Mouse (Mus musculus) kidney, adult 2 months (tissue): ENCODE measurements around the gene Spg7. TPM values are rescaled to one million over a fixed set of nuclear protein-coding genes. Genes with fewer than 3 reads are reported as not detected.
"Not testable (repeated sequence)": the region's sequence is repeated elsewhere in the genome, so short reads cannot be mapped to it uniquely, and the experiment has no call there.

ENCODE experiments used
- DNase-seq: peaks from one replicate; pipeline ENCODE4 v3.0.0; 2021
- H3K27ac ChIP-seq: fragments of 200-500 bp; 2 replicates; pipeline ENCODE4 v1.5.1; 2012; ENCODE audit warnings: low read depth, low read length, control low read depth, inconsistent platforms; ENCODE audit not compliant: insufficient read depth
- H3K27me3 ChIP-seq: fragments of 200-500 bp; replicated peaks from 2 replicates; pipeline ENCODE4 v1.6.1; 2012; ENCODE audit warnings: mild to moderate bottlenecking, moderate library complexity, low read length, inconsistent platforms; ENCODE audit not compliant: control insufficient read depth, insufficient read depth
- H3K36me3 ChIP-seq: fragments of 200-500 bp; 2 replicates; pipeline ENCODE4 v1.6.1; 2012; ENCODE audit warnings: mild to moderate bottlenecking, moderate library complexity, low read length, inconsistent platforms; ENCODE audit not compliant: control insufficient read depth, insufficient read depth
- H3K4me1 ChIP-seq: fragments of 200-500 bp; 2 replicates; pipeline ENCODE4 v1.6.1; 2011; ENCODE audit warnings: low read length; ENCODE audit not compliant: control insufficient read depth, insufficient read depth
- H3K4me3 ChIP-seq: fragments of 200-500 bp; 2 replicates; pipeline ENCODE4 v1.5.1; 2011; ENCODE audit warnings: mild to moderate bottlenecking, low read depth, low read length, control low read depth; ENCODE audit not compliant: insufficient read depth
- CTCF ChIP-seq: fragments of 200-500 bp; conservative IDR thresholded peaks from 2 replicates; pipeline ENCODE4 v1.5.1; 2011; ENCODE audit warnings: low read depth, mild to moderate bottlenecking, control low read depth, low read length, moderate library complexity, mixed read lengths; ENCODE audit not compliant: insufficient read depth, insufficient read length
- POLR2A ChIP-seq: fragments of 200-500 bp; IDR thresholded peaks from one replicate; pipeline ENCODE4 v1.6.1; 2011; ENCODE audit warnings: low read depth, low read length, control low read depth
- WGBS: fragments of 180-500 bp; shearing (Covaris S2); methylation state at CpG from one replicate; pipeline ENCODE4 v1.1.7; 2018; 5-methylcytosine and 5-hydroxymethylcytosine counted together
- polyA plus RNA-seq: library from polyadenylated mRNA; depleted of rRNA; stranded (reverse); fragments of >200 nt; gene quantifications from 2 replicates; pipeline ENCODE4 v1.2.3, GENCODE M21; 2012

Gene Spg7
- polyA plus RNA-seq, 1 experiment = 137 TPM

DNA sequence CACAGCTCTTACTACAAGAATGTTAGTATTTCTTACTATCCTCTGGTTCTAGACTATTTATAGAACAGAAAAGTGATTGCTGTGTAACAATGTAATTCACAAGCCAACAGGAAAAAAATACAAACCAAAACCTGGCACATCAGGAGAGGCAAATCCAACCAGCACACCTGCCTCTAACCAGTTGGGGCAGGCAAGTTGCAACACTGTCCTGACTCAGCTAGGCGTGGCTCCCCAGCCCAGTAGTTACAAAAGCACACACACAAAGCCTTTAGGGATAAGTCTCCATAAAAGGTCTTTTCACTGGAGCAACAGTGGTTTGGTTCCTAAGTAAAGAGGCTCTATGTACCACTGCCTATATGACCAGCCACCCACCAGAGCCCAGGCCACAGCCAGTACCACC lies 41.5 kb upstream of the Spg7 start:
- WGBS = 47% methylated on average over 1 of the region's 1 CpGs
- Histone ChIP-seq H3K36me3 (no peaks in the 10 kb centered on the region), H3K27ac (peak overlapping the region; percentile 66), H3K27me3 (no peaks in the 10 kb centered on the region), H3K4me3 (no peak overlapping the region), H3K4me1 (peaks cover 32% of the 10 kb centered on the region)
- DNase-seq = peak; percentile 45
- TF ChIP-seq CTCF (no peak), POLR2A (no peak)

DNA sequence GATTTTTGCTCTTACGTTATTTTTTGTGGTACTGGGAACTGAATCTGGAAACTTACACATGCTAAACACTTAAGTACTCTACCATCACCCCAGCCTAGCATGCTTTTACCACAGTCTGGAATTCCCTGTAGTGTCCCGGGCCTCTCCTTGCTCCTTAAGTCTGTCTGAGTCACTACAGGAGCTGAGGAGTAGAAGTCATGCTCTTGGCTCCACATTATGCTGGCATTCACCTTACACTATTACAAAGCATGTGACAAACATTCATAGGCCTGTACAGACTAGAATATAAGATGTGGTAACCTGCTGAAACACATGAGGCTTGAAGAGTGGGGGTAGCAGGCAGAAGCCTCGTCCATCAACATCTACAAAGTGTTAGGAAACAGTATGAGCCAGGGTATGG lies 40.0 kb upstream of the Spg7 start:
- Histone ChIP-seq H3K4me1 (peaks cover 31% of the 10 kb centered on the region), H3K27ac (no peak overlapping the region), H3K36me3 (no peaks in the 10 kb centered on the region), H3K27me3 (no peaks in the 10 kb centered on the region), H3K4me3 (no peak overlapping the region)
- no peak for TF ChIP-seq CTCF
- TF ChIP-seq POLR2A = no peak
- no peak for DNase-seq
- 56% methylated on average over 3 of the region's 3 CpGs for WGBS

DNA sequence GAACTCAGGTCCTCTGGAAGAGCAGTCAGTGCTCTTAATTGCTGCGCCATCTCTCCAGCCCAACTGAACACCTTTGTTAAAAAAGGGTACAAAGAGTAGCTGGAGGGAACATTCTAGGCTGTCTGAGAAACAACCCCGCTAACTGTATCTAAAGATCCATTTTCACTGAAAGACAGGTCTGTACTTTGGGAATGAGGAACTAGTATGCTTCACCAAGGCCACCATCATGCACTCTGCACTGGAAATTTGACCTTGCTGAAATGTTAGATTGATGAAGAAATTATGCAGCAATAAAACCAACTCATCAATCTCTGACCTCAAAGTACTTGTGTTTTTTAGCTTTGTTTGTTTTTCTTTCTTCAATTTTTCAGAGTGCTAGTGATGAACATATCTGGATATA lies 38.5 kb upstream of the Spg7 start:
- no peak for DNase-seq
- no peak for TF ChIP-seq CTCF
- no peak for TF ChIP-seq POLR2A
- H3K4me1 ChIP-seq = peaks cover 20% of the 10 kb centered on the region; the same call in 1 of the 2 replicates
- no peak overlapping the region for H3K4me3 ChIP-seq
- no peaks in the 10 kb centered on the region for H3K27me3 ChIP-seq
- 97% methylated on average over 2 of the region's 2 CpGs for WGBS
- no peaks in the 10 kb centered on the region for H3K36me3 ChIP-seq
- no peak overlapping the region for H3K27ac ChIP-seq

DNA sequence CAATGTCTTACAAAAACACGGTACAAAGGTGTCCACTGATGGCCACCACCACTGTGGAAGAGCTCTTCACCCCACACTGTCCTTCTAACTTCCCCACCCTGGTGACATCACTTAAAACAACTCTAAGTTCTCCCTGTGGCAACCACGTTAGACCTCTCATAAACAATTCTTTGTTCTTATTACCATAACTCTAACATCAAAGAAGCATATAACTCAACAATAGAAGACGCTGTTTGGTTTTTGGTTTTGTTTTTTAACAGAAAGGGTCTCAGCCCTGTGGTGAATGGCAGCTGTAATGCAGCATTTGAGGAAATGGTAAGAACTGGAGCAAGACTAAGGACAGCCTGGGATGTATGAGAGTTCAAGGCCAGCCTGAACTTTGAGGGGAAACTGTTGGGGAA lies 36.8 kb upstream of the Spg7 start:
- Histone ChIP-seq H3K27me3 (no peaks in the 10 kb centered on the region), H3K4me1 (peaks cover 17% of the 10 kb centered on the region; the same call in 1 of the 2 replicates), H3K4me3 (no peak overlapping the region), H3K36me3 (no peaks in the 10 kb centered on the region), H3K27ac (no peak overlapping the region)
- no peak for DNase-seq
- no peak for TF ChIP-seq POLR2A
- no peak for TF ChIP-seq CTCF
- WGBS = 66% methylated on average over 3 of the region's 3 CpGs

DNA sequence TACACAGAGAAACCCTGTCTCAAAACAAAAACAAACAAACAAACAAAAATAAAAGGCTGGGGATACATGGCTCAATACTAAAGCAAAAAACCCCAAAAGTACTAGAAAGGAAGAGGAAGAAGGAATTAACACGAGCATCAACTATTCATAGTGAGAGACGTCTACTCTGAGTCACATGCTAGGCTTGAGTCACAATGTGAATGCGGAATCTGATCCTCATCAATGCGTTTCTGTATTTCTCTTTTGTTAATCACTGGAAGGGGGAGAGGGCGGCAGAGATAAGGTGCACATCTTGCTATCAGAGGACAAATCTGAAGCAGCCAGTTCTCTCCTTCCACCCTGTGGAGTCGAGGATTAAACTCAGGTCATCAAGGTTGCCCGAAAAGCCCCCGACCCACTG lies 35.0 kb upstream of the Spg7 start:
- H3K4me1 ChIP-seq = peaks cover 9% of the 10 kb centered on the region; the same call in 1 of the 2 replicates
- no peak overlapping the region for H3K4me3 ChIP-seq
- no peak for TF ChIP-seq CTCF
- TF ChIP-seq POLR2A = no peak
- 86% methylated on average over 8 of the region's 8 CpGs for WGBS
- no peaks in the 10 kb centered on the region for H3K27me3 ChIP-seq
- no peak overlapping the region for H3K27ac ChIP-seq
- no peak for DNase-seq
- H3K36me3 ChIP-seq = no peaks in the 10 kb centered on the region

DNA sequence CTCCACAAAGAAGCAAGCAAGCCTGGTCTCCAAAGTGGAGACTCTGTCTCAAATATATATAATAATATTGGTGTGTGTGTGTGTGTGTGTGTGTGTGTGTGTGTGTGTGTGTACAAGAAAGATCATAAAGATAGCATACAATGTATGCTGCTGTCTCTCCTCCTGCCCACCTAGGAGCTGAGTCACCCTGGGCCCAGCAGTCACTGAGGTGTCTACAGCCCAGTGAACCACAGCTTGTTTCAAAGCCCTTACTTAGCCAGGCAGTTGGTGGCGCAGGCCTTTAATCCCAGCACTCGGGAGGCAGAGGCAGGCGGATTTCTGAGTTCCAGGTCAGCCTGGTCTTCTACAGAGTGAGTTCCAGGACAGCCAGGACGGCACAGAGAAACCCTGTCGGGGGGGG lies 32.7 kb upstream of the Spg7 start:
- not testable (repeated sequence) for H3K27me3 ChIP-seq, H3K36me3 ChIP-seq, DNase-seq, H3K4me3 ChIP-seq, H3K27ac ChIP-seq
- WGBS = 80% methylated on average over 5 of the region's 5 CpGs
- H3K4me1 ChIP-seq = peaks cover 12% of the 10 kb centered on the region; the same call in 1 of the 2 replicates

DNA sequence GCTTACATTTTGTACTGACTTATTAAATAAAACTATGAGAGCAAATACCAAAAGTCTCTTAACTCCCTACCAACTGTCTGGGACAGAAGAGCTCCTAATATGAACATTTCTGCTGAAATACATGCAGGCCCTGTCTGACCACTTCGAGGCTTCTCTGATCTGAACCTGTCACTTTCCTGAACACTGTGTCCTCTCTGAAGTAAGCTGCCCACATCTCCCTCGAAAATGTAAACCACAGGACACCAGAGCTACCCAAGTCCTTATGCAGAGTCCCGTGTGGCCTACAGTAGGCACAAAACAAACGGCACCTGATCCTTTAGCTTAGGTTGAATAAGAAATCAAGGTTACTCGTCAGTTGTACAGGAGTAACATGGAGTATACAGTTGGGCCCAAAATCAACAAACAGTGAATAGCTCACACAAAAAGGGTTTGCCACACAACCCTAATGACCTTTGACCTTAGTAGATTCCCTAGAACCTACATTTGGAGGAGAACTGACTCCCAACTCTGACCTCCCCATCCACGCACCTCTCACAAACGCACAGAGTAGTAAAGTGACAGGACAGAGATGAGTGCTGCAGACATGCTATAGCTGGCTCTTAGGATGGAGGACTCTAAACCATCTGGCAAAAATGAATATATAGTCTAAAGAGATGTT lies 31.3 kb upstream of the Spg7 start:
- peaks cover 11% of the 10 kb centered on the region; the same call in 1 of the 2 replicates for H3K4me1 ChIP-seq
- WGBS = 69% methylated on average over 7 of the region's 7 CpGs
- no peak overlapping the region for H3K27ac ChIP-seq
- TF ChIP-seq CTCF = no peak
- no peaks in the 10 kb centered on the region for H3K36me3 ChIP-seq
- no peak overlapping the region for H3K4me3 ChIP-seq
- DNase-seq = no peak
- H3K27me3 ChIP-seq = no peaks in the 10 kb centered on the region
